Mouse (Mus musculus): ENCODE measurements at regions not wholly inside any gene's neighbourhood (a gene's known extent, or its start where the extent isn't known, plus 50 kb on each side); places are given as distances from the start of the nearest gene placed in this dataset.

GRCm38 (mm10) chr16:29814655-29815054 lies 235.5 kb downstream of the Opa1 start:
- no peak for TF ChIP-seq CTCF (IDR thresholded peaks at IDR 0.05)
- TF ChIP-seq EP300 (IDR thresholded peaks at IDR 0.05), result no peak
